Mouse (Mus musculus): Measurements from ENCODE around the gene Vat1.
"Not testable (repeated sequence)": the region's sequence is repeated elsewhere in the genome, so short reads cannot be mapped to it uniquely, and the experiment has no call there.

Gene Vat1

GRCm38 (mm10) chr11:101465869-101466551, at the start of gene Vat1:
TSS of gene Vat1 (minus strand) at chr11:101466230.
- peak; percentile 63 to 69 for DNase-seq

DNA sequence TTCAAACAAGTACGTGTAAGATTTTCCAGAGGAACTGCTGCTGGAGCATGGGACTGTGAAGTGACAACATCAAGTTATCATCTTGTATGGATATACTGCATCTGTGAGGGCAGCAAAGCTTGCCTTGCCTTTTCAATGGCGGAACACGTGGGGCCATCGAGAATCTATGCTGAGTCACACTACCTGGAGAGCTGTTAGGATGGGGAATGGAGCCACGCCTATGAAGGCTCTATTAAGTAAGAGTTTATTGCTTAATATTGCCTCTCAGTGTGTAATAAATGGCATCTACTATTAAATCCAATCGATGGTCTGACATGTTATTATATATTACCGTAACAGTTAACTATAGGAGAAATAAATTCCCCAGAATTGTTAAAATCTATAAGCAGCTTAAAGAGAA, 41.1 kb upstream of the Vat1 start:
- no peak for DNase-seq

- DNase-seq, result no peak
Measured at GRCm38 (mm10) chr11:101506269-101506780, 40.3 kb upstream of the Vat1 start.

DNA sequence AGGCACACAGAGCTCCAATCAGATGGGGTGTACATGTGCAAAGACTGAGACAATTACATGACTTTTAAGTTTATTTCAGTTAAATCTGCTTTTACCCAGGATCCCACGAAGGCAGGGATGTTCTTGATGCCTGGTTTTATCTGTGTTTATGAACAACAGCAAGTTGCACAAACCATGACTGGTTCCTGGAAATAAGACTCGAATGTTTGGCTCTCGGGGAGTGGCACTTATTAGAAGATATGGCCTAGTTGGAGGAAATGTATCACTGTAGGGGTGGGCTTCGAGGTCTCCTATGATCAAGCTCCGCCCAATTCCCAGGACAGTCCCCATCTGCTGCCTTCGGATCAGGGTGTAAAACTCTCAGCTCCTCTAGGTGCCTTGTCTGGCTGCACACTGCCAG, 20.1 kb upstream of the Vat1 start:
- no peak for DNase-seq

DNA sequence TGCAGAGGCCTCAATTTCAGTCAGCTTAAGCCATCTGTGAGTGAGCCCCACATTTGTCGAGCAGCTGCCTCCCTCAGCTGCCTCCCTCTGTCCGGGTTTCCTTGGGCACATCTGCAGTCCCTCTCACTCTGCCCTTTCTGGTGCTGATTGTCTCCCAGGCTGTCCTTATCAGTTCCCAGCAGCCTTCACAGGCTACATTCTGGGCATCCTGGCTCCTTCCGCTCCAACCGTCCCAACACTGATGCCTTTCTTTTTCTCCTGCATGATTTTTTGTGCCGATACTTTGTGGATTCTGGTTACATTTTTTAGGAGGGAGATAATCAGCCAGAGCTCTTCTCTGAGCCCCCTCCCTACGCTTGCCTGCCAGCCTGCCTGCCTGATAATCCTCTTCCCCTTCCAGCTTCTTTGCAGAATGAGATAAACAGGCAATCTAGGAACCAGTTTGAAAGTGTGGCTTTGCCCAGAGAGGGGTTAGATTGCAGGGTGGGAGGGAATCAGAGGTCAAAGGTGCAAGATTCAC, 19.5 kb upstream of the Vat1 start:
- DNase-seq, result no peak

- no peak for DNase-seq
Measured at GRCm38 (mm10) chr11:101484814-101485213, 18.8 kb upstream of the Vat1 start.

DNA sequence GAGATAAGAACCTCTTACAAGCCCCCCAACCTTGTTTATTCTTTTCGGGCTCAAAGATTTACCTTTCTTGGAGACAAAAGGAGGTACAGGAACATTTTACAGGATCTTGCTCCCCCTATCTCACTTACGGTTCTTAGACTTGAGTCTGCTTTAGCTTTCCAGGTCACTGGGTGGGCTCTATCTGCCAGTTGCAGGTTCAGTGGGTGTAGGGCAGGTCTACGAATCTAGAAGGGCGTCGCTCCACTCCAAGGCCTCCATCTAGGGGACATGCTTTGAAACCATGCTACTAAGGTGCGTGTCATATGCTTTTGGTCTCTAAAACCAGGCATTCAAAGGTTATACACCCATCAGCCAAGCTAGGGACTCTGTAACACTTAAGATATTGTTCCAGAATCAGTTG, 18.2 kb upstream of the Vat1 start:
- no peak for DNase-seq

DNA sequence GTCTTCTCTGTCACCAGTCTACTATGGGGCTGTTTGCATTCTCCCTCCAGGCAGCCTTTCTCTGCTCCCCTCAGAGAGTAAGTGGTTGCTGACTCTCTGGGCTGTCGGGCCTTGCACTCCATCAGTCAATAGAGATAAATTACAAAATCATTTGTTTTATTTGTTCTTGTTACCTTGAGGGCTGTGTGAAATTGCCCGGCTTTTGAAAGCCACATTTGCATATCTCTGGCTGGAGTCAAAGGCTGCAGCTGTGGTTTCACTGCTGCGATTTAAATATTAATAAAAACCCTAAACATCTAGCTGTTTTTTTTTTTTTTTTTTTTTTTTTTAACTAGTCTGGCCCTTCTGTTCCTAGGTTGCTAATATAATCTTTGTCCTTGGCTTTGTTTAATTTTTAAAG, 17.8 kb upstream of the Vat1 start:
- no peak for DNase-seq

DNA sequence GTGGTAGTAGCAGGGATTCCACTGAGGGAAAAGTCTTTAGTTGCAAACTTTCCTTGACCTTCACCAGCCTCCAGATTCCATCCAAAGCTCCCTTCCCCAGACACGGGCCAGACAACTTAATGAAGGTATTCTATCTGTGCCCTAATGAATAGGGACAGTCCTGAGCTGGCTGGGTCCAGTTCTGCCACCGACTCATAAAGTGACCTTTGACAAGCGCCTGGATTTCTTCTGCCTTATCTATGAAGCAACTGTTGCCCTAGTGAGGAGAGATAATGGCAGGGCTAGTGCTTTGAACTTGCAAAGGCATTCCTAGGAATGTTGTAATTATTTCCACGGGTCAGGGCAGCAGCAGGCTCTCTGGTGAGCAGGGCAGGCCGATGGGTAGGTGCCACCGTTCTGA, 14.9 kb upstream of the Vat1 start:
- no peak for DNase-seq

- DNase-seq, result no peak
Measured at GRCm38 (mm10) chr11:101479171-101479635, 13.2 kb upstream of the Vat1 start.

DNA sequence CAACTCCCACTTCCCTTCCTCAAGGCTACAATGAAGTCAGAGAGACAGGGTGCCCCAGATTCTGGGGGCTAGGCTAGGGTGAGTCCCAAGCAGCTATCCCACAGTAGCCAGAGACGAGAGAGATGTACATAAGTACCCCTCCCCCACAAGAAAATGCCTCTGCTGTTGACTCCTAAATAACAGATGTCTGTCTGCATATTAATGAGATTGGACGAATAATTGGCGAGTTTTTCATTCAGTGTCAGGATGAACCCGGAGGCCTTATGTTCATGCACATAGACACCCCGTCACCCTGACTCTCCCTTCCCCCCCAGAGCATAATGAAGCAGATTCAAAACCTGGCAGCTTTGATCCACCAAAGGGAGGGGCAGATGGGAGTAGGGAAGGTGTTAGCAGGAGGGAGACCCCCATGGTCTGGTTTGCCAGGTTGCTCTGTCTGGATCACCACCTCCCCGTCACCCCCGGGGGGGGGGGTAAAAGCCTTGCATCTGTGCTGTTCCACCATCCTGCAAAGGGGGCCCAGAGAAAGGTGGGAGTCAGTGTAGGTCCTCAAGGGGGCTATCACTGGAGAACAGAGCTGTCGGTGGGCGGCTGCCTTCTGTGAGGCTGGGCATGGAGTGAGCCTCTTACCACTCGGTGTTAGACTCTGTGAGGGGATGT, 11.7 kb upstream of the Vat1 start:
- DNase-seq, result no peak

GRCm38 (mm10) chr11:101477194-101477551, 11.1 kb upstream of the Vat1 start:
- DNase-seq, result no peak

DNA sequence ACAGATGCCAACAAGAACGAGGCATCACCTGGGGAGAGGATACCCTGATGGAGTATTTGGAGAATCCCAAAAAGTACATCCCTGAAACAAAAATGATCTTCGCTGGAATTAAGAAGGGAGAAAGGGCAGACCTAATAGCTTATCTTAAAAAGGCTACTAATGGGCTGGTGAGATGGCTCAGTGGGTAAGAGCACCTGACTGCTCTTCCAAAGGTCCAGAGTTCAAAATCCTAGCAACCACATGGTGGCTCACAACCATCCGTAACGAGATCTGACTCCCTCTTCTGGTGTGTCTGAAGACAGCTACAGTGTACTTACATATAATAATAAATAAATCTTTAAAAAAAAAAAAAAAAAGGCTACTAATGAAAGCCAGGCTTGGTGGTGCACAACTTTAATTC, 10.3 kb upstream of the Vat1 start:
- DNase-seq, result not testable (repeated sequence)

GRCm38 (mm10) chr11:101474298-101474697, 8.3 kb upstream of the Vat1 start:
- no peak for DNase-seq

DNA sequence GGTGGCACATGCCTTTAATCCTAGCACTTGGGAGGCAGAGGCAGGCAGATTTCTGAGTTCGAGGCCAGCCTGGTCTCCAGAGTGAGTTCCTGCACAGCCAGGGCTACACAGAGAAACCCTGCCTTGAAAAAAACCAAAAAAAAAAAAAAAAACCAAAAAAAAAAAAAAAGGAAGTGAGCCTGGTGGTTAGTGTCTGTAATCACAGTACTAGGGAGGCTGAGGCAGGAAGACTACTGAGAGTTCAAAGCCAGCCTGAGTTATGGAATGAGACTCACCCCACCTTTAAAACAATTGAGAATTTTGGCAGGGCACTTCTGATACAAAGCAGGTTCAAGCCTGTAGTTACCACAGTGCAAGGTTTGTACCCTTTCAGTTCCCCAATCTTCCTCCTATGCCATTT, 7.7 kb upstream of the Vat1 start:
- not testable (repeated sequence) for DNase-seq

DNA sequence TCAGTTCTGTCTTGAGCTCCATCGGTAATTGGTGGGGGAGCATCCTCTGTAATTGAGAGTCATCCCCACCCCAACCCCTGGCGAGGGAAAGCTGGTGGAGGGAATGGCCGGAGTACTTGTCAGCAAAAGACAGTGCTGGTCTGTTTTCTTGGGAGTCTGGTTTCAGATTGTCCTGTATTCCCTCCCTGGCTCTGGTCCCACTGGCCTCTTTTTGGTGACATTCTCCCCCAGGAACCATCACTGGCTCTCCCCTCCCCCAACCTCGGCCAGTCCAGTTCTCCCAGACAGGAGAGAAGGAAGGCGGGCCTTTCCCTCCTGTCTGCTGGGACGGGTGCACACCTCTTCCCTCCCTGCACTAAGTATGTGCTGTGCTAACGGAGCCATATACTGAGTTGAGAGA, 6.3 kb upstream of the Vat1 start:
- no peak for DNase-seq

- no peak for DNase-seq
Measured at GRCm38 (mm10) chr11:101471926-101472325, 5.9 kb upstream of the Vat1 start.

DNA sequence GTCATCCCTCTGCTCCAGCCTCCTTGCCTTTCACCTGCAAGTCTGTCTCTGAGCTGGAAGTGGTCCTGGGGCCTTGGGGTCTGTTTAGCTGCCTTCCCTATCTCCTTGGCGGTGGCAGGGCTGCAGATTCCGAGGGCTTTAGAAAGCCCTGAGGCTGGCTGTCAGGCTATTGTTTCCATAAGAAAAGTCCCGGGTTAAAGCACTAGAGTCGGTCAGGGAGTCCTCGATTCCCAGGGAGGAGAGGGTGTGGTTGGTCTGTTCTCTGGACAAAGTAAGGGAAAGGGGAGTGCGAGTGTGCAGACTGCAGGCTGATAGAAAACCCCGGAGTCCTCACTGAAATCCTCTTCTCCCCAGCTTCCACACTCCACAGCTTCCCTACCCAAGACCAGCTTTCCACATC, 4.2 kb upstream of the Vat1 start:
- DNase-seq, result no peak

DNA sequence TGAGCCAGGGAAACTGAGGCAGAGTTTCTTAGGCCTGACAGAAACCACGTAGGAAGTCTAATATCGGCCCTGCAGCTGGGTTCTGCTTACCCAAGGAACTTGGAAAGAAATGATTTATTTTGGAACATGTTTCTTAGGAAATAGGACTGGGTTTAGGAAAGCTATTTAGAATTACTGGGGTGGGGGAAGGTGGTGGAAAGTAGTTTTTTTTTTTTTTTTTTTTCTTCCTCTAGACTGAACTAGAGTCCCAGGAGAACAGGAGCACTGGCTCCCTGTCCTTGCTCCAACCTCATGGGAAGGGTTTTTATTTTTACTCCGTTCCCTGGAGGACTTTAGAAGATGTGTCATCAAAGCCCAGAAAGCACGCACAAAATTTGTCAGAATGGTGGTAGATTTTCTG, 3.1 kb upstream of the Vat1 start:
- no peak for DNase-seq

DNA sequence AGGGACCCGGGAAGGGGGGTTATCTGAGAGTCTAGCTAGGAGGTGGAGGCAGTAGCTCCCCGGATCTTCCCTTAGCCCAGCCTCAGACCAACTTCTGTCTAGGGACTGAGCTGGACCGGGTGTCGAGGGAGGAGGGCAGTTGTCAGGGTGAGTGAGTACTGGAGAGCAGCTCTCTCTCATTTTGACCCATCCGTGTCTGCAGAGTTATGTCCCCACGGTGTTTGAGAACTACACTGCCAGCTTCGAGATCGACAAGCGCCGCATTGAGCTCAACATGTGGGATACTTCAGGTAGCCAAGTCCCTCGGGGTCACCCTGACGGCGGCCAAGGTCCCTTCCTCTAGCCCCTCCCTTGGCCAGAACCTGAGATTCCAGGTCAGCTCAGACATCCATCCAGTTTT, 2.7 kb upstream of the Vat1 start:
- peak; percentile 13 to 15 for DNase-seq

- DNase-seq, result peak in 1 of 2 experiments; percentile 31
Measured at GRCm38 (mm10) chr11:101468263-101468688, 2.2 kb upstream of the Vat1 start.

DNA sequence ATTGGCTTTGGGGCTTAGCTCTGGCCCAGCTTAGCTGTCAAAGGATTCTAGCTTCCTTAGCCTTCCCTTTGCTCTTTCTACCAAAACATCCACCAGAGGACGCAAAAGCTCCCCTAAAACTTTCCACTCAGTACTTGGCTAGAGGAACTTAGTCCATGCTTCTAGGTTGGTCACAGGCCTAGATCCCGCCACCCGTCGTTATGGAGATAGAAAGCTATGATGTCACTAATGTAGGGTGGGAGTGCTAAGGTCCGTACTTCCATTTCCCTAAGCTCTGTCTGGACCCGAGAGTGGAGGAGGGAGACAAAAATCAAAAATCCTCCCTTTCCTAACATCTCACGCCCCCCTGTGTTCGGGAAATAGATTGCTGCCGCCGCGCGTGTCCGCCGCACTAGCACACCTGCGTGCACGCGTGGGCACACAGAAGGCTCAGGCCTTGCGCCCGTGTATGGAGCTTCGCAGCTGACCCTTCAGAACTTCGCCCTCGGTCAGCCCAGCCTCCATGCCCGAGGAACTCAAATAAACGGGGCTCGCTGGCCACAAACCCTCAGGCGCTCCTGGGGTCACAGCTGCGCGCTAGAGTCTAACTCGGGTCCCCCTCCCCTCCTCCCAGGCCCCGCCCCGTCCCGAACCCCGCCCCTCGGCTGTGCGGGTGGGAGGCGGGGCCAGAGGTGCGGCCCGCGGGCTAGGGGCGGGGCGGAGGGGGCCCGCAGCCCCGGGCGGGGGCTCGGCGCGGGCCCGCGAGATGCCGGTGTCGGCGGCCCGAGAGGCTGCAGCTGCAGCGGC, 1.6 kb upstream of the Vat1 start:
- peak; percentile 67 to 73 for DNase-seq

DNA sequence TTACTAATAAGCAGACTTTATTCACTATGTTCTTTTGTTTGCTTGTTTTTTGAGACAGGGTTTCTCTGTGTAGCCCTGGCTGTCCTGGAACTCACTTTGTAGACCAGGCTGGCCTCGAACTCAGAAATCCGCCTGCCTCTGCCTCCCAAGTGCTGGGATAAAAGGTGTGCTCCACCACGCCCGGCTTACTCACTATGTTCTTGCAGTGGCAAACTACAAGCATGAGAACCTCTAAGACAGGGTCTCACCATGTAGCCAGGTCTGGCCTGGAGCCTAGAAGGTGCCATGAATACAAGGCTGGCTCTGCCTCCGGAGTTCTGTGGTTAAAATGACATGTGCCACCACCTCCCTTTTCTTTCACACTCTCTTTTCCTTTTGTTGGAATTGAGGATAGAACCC, 521 bp upstream of the Vat1 start:
- not testable (repeated sequence) for DNase-seq

Measured in B cell, adult 2 months (primary cell).